18 mouse cellular contexts compared by ENCODE assay signal in the genomic region with DNA sequence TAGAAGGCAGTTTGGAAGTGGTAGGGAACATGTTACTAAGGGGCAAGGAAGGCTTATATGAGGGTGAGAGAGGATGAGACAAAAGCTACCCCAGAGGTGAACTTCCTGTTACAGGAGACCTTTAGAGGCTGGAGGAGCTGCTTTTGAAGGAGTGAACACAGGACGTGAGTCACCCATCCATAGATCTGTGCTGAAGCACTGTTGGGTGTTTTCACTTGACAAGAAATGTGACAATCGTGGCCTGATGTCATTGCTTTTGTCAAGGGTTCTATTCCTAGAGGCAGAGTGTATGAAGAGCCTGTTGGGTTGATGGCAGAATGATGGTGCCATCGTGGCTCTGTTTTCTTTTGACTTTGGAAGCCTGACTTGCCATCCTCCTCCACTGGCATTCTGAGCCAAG. TPM values are rescaled to one million over a fixed set of nuclear protein-coding genes. Genes with fewer than 3 reads are reported as not detected.
"Had no signal": no experiment of that assay in that cellular context is flagged by ENCODE, and none has a peak within 500 bp of the region (broad histone marks: within the 10 kb centered on the region; RNA-seq: fewer than 3 reads in every experiment).

No protein-coding gene starts in this region.

- H3K4me2 ChIP-seq: limb, embryonic 13.5 days; liver, embryonic 15.5 days; midbrain, embryonic 15.5 days; neural tube, embryonic 15.5 days had no signal

- DNase-seq: kidney, adult 8-10 months; kidney, postnatal 25 days; lung, adult 2 months; lung, postnatal 4 days; retina, postnatal 1 day; right cerebral cortex, postnatal 4 days; spleen, adult 18-20 months; thymus, adult 18-20 months; thymus, postnatal 36 days had no signal

- H3K9me3 ChIP-seq: limb, embryonic 13.5 days; liver, embryonic 15.5 days; midbrain, embryonic 10.5 days; midbrain, embryonic 15.5 days; neural tube, embryonic 15.5 days had no signal

- H3K4me1 ChIP-seq: limb, embryonic 13.5 days; midbrain, embryonic 10.5 days; midbrain, embryonic 15.5 days; neural tube, embryonic 15.5 days had no signal

- H3K9ac ChIP-seq: limb, embryonic 13.5 days; liver, embryonic 15.5 days; midbrain, embryonic 15.5 days; neural tube, embryonic 15.5 days had no signal

- H3K27ac ChIP-seq: limb, embryonic 13.5 days; liver, embryonic 15.5 days; midbrain, embryonic 10.5 days; midbrain, embryonic 15.5 days; neural tube, embryonic 15.5 days had no signal

- ATAC-seq: lung, postnatal 0 days; midbrain, embryonic 15.5 days had no signal

- H3K27me3 ChIP-seq: limb, embryonic 13.5 days; liver, embryonic 15.5 days; midbrain, embryonic 15.5 days; neural tube, embryonic 15.5 days had no signal

- H3K4me3 ChIP-seq: limb, embryonic 13.5 days; liver, embryonic 15.5 days; midbrain, embryonic 10.5 days; midbrain, embryonic 15.5 days; neural tube, embryonic 15.5 days had no signal

RNA-seq across cellular contexts. Expression of a gene that starts 23.8 kb away (rescaled TPM):
- total RNA-seq: megakaryocyte, adult 5-6 weeks had no signal

RNA-seq across cellular contexts. Expression of a gene that starts 26.0 kb away (rescaled TPM):
- total RNA-seq: liver, adult 2 months had no signal
- polyA plus RNA-seq: liver, embryonic 15.5 days; neural tube, embryonic 11.5 days had no signal
